Mouse (Mus musculus) myocyte (in vitro differentiated cells): ENCODE measurements around the gene Pp2d1.

Experiments used
- MYOD1 ChIP-seq, 3 experiments: IDR thresholded peaks; one replicate each; pipeline ENCODE4 v1.6.1; 2011; ENCODE audit warnings: control low read depth in 2 of 3, low read depth in 2 of 3, mild to moderate bottlenecking in 2 of 3, moderate library complexity in 1 of 3; ENCODE audit not compliant: insufficient read length in 2 of 3, control insufficient read depth in 1 of 3
- POLR2A ChIP-seq: IDR thresholded peaks from one replicate; pipeline ENCODE4 v1.6.1; 2011; ENCODE audit warnings: low read depth, mild to moderate bottlenecking, control low read depth, moderate library complexity; ENCODE audit not compliant: insufficient read length

DNA sequence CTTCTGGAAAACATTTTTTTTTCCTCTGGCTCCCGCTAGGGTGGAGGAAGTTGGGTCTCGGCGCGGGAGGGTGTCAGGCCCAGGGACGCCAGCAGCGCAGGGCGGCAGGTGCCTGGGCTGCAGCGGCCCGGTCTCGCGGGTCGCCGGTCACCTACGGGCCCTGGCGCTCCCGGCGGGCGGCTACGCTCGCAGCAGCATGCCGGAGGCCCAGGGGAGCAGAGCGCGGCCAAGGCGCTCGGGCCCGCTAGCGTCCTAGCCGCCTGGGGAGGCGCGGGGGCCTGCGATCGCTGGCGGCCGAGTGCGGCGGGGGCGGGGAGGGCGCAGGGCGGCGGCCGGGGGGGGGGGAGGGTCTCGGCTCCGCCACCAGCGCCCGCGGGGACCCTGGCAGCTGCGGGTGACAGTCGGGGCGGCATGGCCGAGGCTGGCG lies 27.7 kb upstream of the Pp2d1 start:
- TF ChIP-seq POLR2A (peak; percentile 65), MYOD1 (IDR thresholded peaks at IDR 0.05; ENCODE audit: control insufficient read depth in 1 of 3, insufficient read length in 2 of 3, low read depth in 2 of 3) (peak in 2 of 3 experiments; percentile 59 to 76)
